Mouse (Mus musculus) liver, embryonic 14.5 days (tissue): Measurements from ENCODE around the gene Mgat1.

Source experiments
- CTCF ChIP-seq: IDR thresholded peaks from 2 replicates; pipeline ENCODE4 v1.5.1; 2016; ENCODE audit warnings: antibody characterized with exemption, low read depth, control low read depth
- EP300 ChIP-seq: IDR thresholded peaks from 2 replicates; pipeline ENCODE4 v1.6.1; 2016; ENCODE audit warnings: antibody characterized with exemption, low read depth

DNA sequence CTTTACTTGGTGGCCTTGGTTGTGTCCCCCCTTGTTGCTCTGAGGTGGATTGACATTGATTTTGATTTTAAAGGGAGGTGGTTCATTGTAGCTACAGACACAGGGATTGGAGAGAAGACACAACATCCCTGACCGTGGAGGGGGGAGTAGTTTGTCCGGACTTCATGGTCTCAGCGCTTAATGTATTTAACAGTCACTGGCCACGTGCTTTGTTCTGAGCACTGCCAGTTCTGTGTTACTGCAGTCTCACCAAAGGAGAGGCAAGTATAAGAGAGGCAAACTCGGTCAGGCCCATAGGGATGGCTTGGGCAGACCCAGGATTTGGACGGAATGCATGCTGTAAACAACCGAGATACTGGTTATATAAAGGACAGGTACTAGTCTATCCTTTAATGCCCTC, 20.1 kb downstream of the Mgat1 start:
- no peak for TF ChIP-seq CTCF
- no peak for TF ChIP-seq EP300
